Mouse (Mus musculus): ENCODE measurements around the gene Tfr2.
A peak's percentile ranks its signal among the peaks of the same experiment; 100 is the strongest.
"Not testable (repeated sequence)": the region's sequence is repeated elsewhere in the genome, so short reads cannot be mapped to it uniquely, and the experiment has no call there.

Tfr2 gene

GRCm38 (mm10) chr5:137583670-137584169 lies 14.1 kb downstream of the Tfr2 start:
- no peak for DNase-seq (ENCODE audit: low spot score)

GRCm38 (mm10) chr5:137584976-137585375 lies 15.3 kb downstream of the Tfr2 start:
- peak; percentile 65 for DNase-seq (ENCODE audit: low spot score)

- DNase-seq (ENCODE audit: low spot score), result no peak
These were observed 20.9 kb downstream of the Tfr2 start for GRCm38 (mm10) chr5:137590507-137590906.

- no peak for DNase-seq (ENCODE audit: low spot score)
These were observed 26.3 kb downstream of the Tfr2 start for GRCm38 (mm10) chr5:137595921-137596320.

- no peak for DNase-seq (ENCODE audit: low spot score)
These were observed 27.1 kb downstream of the Tfr2 start for GRCm38 (mm10) chr5:137596601-137597261.

GRCm38 (mm10) chr5:137597625-137598024 lies 28.0 kb downstream of the Tfr2 start:
- DNase-seq (ENCODE audit: low spot score), result no peak

GRCm38 (mm10) chr5:137598100-137598826 lies 28.6 kb downstream of the Tfr2 start:
- DNase-seq (ENCODE audit: low spot score), result no peak

- no peak for DNase-seq (ENCODE audit: low spot score)
These were observed 30.0 kb downstream of the Tfr2 start for GRCm38 (mm10) chr5:137599600-137599999.

- no peak for DNase-seq (ENCODE audit: low spot score)
These were observed 30.6 kb downstream of the Tfr2 start for GRCm38 (mm10) chr5:137600281-137600618.

GRCm38 (mm10) chr5:137600619-137601364 lies 31.2 kb downstream of the Tfr2 start, which contains the start of gene Mospd3:
TSS of gene Mospd3 (minus strand) at chr5:137601058.
- DNase-seq (ENCODE audit: low spot score), result peak; percentile 100

GRCm38 (mm10) chr5:137601365-137601729 lies 31.7 kb downstream of the Tfr2 start:
- no peak for DNase-seq (ENCODE audit: low spot score)

GRCm38 (mm10) chr5:137607860-137608653 lies 38.4 kb downstream of the Tfr2 start:
- DNase-seq (ENCODE audit: low spot score), result no peak

- no peak for DNase-seq (ENCODE audit: low spot score)
These were observed 39.1 kb downstream of the Tfr2 start for GRCm38 (mm10) chr5:137608654-137609190.

GRCm38 (mm10) chr5:137609292-137609691 lies 39.7 kb downstream of the Tfr2 start:
- no peak for DNase-seq (ENCODE audit: low spot score)

- DNase-seq (ENCODE audit: low spot score), result peak; percentile 57
These were observed 40.4 kb downstream of the Tfr2 start for GRCm38 (mm10) chr5:137610056-137610455.

GRCm38 (mm10) chr5:137610548-137611244 lies 41.1 kb downstream of the Tfr2 start:
- DNase-seq (ENCODE audit: low spot score), result peak; percentile 86

GRCm38 (mm10) chr5:137611245-137611602 lies 41.6 kb downstream of the Tfr2 start:
- DNase-seq (ENCODE audit: low spot score), result peak; percentile 86

GRCm38 (mm10) chr5:137613076-137613475 lies 43.4 kb downstream of the Tfr2 start:
- no peak for DNase-seq (ENCODE audit: low spot score)

GRCm38 (mm10) chr5:137613550-137613949 lies 43.9 kb downstream of the Tfr2 start, which contains the start of gene Pcolce:
TSS of gene Pcolce (minus strand) at chr5:137613784.
- peak; percentile 54 for DNase-seq (ENCODE audit: low spot score)

GRCm38 (mm10) chr5:137614921-137615320 lies 45.3 kb downstream of the Tfr2 start:
- not testable (repeated sequence) for DNase-seq (ENCODE audit: low spot score)

GRCm38 (mm10) chr5:137615347-137615746 lies 45.7 kb downstream of the Tfr2 start:
- no peak for DNase-seq (ENCODE audit: low spot score)
